Mouse (Mus musculus): Measurements from ENCODE around the gene Tmem108.

GRCm38 (mm10) chr9:103523008-103523407 is 238.6 kb downstream of the Tmem108 start:
- TF ChIP-seq CTCF (IDR thresholded peaks at IDR 0.05; ENCODE audit: low read depth, low read length) (no peak), POLR2A (IDR thresholded peaks at IDR 0.05; ENCODE audit: borderline replicate concordance, low read depth, low read length) (no peak)

Data from bone marrow macrophage, adult 2 months (primary cell).